Mouse (Mus musculus) myocyte (in vitro differentiated cells): ENCODE measurements around the gene Olfr172.

Experiments used
- E2F4 ChIP-seq: IDR thresholded peaks from one replicate; pipeline ENCODE4 v1.6.1; 2011; ENCODE audit warnings: mild to moderate bottlenecking, control low read depth, moderate library complexity; ENCODE audit not compliant: insufficient read depth
- MAX ChIP-seq: IDR thresholded peaks from one replicate; pipeline ENCODE4 v1.6.1; 2011; ENCODE audit warnings: low read depth, mild to moderate bottlenecking, control low read depth
- REST ChIP-seq: IDR thresholded peaks from one replicate; pipeline ENCODE4 v1.6.1; 2011; ENCODE audit warnings: mild to moderate bottlenecking, control low read depth, moderate library complexity; ENCODE audit not compliant: insufficient read depth, insufficient read length
- TCF12 ChIP-seq: IDR thresholded peaks from one replicate; pipeline ENCODE4 v1.6.1; 2011; ENCODE audit warnings: mild to moderate bottlenecking, control low read depth; ENCODE audit not compliant: poor library complexity, insufficient read depth, severe bottlenecking
- TCF3 ChIP-seq: IDR thresholded peaks from one replicate; pipeline ENCODE4 v1.6.1; 2011; ENCODE audit warnings: low read depth, control low read depth; ENCODE audit not compliant: insufficient read length

DNA sequence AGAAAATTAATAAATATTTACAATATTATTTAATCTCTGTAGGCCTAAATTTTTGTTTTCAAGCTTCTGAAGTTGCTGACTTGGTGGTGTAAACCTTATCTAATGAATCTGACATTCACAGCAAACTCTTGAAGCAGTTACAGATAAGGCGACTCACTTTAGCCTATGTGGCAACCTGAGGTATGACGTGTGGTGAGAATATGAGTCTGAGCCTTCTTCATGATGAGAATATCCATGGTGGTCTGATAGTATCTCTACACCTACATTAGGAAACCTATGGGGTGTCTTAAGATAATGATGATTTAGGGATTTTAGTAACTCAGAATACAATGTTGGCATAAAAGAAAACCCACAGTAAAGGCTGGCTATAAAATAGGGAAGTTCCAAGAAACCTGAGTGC is 40.7 kb downstream of the Olfr172 start:
- TF ChIP-seq REST, result no peak
- TF ChIP-seq TCF12, result no peak
- no peak for TF ChIP-seq E2F4
- no peak for TF ChIP-seq MAX
- TF ChIP-seq TCF3, result no peak
